Mouse (Mus musculus): ENCODE data around the gene Bcl2l2.

DNA sequence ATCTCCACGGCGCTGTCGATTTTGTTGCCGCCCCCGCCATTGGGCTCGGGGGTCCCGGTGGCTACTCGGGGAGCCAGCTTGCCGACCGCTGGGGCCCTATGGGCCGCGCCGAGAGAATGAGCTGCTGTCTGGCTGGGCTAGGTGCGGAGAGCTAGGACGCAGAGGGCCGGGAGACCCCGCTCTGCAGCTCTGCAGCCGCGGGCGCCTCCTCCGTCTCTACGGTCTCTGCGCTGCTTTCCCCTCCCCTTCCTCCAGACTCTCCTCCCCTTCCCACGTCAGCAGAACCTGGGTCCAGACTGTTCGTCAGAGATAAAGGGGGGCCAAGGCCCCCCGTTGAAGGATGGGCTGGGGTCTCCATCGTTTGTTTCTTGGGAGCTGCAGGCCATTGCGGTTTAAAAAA lies 29.7 kb downstream of the Bcl2l2 start, which contains the start of gene Slc22a17:
- TF ChIP-seq CTCF (IDR thresholded peaks at IDR 0.05; ENCODE audit: control insufficient read depth, insufficient read depth, low read length) (no peak), POLR2A (IDR thresholded peaks at IDR 0.05; ENCODE audit: borderline replicate concordance, control insufficient read depth, low read depth, low read length) (peak; percentile 36; the same call in 1 of the 2 replicates)
